Mouse (Mus musculus) G1E (cell line): ENCODE results near the gene Asic2.

Experiments
- CTCF ChIP-seq: IDR thresholded peaks from 2 replicates; pipeline ENCODE4 v1.5.1; 2012; ENCODE audit warnings: low read depth, low read length, inconsistent platforms, mixed read lengths
- TAL1 ChIP-seq: conservative IDR thresholded peaks from 2 replicates; pipeline ENCODE4 v1.6.1; 2012; ENCODE audit warnings: low read depth, low read length, inconsistent platforms, mixed read lengths

DNA sequence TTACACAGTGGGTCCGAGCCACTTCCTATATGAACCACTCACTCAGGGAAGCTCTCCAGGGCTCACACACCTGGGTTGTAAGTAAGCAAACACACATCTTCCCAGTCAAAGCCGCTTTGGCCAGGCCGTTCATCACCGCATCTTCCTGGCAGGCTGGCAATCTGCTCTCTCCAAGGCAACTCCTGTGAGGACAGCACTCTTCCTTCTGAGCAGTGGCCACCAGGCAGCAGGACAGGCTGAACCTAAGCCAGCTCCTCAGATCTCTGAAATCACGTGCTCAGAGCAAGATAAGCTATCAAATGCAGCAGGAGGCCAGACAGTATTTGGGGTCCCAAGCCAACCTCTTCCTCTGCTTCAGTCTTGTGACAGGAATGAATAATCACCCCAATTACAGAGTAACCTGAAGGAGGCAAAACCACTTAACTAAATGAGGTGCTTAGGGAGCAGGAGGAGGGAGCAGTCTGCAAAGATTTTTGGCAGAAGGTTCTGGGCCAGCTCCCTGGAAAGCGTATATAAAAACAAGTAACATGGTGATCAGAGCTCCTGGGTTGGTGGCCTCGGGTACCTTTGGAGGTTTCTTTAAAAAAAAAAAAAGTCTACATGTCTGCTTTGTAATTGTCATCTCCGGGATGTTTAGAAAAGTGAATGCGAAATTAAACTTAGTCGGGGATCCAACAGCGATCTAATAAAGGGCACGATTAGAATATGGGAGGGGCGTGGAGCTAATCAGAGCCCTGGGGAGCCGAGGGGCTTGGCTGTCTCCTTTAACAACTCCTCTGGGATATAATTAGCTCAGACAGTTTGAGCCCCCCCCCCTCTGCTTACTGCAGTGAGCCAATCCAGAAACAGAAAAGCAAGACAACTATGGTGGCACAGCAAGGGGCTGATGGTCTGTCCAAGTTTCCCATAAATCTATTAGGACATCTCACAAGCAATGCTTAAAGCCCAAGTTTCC lies 450.0 kb downstream of the Asic2 start:
- TF ChIP-seq CTCF (no peak), TAL1 (no peak)
